Mouse (Mus musculus) lung, postnatal 14 days (tissue): ENCODE data around the gene Asgr1.
A peak's percentile ranks its signal among the peaks of the same experiment; 100 is the strongest.
"Not testable (repeated sequence)": the region's sequence is repeated elsewhere in the genome, so short reads cannot be mapped to it uniquely, and the experiment has no call there.

Experiments used
- DNase-seq: peaks from one replicate; pipeline ENCODE4 v3.0.0; 2021

Gene Asgr1

DNA sequence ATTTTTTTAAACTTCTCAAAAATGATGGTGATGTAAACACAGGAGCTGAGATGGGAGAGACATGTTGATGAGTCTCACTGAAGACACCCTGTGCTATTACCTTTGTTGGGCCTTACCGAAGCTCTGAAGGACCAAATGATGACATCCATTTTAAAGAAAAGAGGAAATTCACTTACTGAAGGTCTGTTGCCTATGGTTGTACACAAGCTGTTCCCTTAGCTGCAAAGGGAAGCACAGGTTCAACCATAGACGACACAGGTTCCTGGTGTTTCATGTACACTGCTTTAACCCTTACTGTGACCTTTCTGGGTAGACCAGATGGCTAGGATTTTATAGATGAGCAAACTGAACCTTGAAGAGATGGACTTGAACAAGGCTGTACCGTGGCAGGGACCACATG lies 16.7 kb downstream of the Asgr1 start:
- not testable (repeated sequence) for DNase-seq

DNA sequence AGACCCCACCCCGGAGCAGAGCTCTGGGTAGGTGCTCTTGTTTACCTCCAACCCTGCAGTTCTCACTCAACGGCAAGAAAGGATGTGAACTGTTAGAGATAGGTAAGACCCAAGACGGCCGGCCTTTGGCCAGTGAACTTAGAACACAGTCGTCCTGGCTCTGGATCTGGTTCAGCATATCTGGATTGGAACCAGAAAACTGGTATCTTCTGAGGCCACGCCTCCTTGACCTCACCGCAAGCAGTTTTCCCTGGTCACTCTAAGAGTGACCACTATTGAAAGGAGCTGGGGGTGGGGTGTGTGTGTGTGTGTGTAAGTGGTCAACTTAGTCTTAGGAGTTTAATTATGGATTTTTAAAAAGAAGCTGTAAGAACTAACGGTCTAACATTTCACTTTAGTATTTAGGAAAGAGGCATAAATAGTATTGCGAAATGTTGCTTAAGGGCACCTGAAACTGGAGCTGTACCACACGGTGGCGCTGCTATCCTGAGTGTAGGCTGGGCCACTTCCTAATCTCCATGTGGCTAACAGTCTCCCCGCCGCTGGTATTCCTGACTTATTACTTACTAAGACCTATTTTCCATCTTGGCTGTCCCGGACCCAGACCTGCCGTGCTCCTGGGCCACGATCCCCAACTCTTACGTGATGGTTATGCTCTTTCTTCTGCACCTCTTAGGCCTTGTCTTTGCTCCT lies 20.6 kb downstream of the Asgr1 start:
- DNase-seq, result peak; percentile 88

DNA sequence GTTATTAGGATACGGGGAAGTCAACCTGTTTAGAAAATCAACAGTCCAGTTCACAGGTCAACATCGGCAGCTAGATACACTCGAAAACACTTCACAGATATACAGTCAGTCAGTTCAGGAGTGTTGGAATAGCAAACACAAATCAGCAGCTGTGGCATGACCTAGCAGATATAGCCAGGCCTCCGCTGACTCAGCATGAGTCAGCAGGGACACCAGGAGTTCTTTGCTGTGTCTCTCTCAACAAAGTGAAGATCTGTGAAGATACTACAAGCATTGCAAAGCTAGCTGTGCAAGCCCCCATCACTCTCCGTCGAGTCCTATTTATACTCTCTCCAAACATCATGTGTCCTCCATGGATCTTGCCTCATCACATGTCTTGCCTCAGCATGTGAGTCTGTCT lies 21.7 kb downstream of the Asgr1 start:
- no peak for DNase-seq

DNA sequence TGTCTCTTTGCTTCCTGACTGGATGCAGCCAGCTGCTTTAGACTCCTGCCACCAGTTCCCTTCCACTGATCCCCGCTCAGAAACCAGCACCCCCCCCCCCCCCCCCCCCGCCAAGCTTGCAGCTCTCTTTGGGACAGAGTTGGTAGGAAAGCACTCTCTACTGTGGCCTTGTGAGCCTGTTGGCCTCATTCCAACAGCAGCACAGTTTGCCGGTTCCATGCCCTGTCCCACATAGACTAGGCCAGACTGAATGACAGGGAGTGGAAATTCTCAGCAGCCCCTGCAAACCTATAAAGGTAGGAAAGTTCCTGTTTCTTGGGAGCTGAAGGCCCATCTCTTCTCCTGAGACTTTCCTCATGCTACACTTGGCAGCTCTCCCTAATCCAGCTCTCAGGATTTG lies 23.6 kb downstream of the Asgr1 start:
- DNase-seq, result no peak

DNA sequence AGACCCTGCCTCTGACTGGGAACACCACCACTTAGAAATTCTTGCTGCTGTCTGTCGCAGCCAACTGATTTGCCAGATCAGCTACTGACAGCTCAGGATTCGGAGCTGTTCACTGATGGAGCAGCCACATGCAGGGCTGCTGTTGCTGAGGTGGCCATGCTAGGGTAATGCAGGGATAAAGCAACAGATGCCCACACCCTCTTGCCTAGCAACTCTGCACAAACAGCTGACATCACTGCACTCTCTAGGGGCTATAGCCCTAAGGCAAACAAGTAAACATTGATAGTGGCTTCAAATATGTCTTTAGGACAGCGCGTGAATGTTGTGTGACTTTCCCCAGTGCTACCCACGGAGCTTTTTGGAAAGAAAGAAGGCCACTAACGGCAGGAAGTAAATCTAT lies 25.3 kb downstream of the Asgr1 start:
- DNase-seq, result no peak

DNA sequence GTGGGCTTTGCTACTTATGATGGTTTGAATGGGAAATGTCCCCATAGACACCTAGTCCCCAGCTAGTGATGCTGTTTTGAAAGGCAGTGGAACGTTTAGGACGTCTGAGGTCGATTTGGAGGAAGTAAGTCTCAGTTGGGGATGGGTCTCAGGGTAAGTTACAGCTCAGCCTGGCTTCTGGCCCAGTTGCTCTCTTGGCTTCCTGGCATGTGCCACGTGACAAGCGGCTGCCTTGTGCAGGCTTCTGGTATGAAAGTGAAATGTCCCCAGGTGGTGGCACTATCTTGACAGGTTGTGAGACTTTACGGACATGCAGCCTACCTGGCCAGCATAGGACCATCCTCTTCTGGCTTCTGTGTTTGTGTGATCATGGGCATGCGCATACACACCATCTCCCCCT lies 26.0 kb downstream of the Asgr1 start:
- DNase-seq, result peak; percentile 28

DNA sequence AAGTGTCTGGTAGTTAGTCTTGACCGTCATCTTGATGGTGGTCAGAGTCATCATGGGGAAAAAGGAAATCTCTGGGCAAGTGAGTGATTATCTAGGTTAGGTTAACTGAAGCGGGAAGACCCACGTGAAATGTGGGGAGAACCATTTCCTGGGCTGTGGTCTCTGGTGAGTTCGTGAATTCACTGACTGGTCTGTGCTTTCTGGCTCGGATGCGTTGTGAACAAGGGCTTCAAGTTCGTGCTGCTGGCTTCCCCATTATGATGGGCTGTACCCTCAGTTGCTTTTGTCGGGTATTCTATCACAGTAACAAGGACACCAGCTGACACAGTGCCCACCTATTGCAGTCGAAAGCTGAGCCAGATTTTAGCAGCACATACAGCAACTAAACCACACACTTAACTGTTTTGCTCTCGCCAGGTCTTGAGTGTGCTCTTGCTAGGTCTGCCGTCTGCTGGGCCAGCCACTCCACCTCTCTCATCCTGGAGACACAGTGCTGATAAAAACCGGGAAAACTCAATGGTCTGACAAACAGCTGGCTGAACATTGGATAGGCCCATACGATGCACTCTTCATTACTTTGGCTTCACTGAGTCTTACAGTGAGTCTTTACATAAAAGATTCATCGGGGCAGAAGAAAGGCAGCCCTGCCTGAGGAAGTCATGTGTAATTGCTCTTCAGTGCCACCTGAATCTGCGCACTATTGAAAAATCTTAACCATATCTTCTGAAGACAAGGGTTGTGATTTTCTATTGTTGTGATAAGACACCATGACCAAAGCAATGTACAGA lies 27.1 kb downstream of the Asgr1 start:
- DNase-seq, result no peak

DNA sequence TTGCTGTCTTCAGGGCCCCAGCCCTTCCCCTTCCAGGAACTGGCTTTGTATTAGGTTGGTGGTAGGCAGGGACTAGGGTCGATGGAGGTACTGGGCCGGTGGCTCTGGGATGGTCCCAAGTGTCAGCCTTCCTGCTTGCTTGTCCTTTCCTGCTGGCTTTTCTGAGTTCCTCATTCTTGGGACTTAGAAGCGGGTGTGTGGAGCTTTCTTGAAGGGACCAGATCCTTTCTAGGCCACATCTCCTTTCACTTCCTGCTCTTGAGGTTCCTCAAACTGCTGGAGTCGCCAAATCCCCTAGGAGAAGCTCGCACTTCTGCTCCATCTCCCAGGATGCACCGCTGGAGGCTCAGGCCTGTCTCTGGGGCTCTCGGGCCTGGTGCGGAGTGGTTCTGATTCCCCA lies 30.7 kb downstream of the Asgr1 start:
- no peak for DNase-seq

DNA sequence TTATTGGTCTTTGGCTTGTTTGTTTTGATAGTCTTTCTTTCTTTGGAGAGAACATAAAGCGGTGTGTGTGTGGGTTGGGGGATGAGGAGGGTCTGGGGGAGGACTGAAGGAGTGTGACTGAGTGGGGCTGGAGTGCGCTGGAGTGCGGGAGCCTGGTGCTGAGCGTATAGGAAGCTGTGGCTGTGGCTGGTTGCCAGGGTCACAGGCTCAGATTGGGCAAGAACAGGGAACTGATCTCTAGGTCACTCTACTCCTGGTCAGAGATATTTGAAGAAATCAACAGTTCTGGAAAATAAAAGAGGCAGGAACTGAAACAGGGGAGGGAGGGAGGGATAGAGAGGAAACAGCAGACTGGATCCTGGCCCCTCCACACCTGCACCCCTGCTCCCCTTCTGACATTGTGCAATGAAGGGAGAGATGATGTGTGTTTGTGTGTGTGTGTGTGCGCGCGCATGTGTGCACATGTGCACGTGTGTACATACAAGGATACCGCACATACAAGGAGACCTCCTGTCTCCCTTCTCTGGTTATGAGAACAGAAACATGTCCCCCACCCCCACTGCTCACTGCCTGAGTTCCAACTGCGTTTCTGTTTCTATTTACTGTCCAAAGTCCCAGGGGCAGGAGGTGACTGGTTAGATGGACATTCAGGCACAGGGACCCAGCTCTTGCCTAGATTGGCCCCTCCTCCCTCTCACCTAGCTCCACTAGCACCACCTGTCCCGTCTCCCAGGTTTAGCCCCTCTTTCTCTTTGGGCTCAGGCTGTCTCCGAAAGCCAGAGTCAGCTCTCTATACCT lies 38.3 kb downstream of the Asgr1 start, which contains the start of gene Asgr2:
Gene Asgr2, plus strand, starts transcription at position 659 of the 798 bp plus-strand sequence.
- peak; percentile 39 for DNase-seq

DNA sequence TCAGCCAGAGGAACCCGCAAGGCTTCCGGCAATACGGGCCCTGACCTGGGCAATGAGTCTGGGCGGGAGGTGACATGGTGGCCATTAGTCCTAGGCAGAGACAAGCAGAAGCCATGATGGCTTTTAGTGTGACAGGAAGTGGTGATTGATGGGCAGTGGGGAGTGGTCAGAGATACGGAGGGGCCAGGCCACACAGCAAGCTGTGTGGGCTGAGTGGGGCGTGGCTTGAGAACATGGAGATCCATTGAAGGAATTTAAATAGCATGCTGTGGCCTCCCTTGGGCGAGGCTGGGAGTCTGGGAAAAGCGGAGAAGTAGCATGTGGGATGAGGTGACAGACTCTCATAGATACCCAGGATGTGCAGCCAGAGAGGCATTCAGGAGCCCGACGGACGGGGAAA lies 43.5 kb downstream of the Asgr1 start:
- no peak for DNase-seq

DNA sequence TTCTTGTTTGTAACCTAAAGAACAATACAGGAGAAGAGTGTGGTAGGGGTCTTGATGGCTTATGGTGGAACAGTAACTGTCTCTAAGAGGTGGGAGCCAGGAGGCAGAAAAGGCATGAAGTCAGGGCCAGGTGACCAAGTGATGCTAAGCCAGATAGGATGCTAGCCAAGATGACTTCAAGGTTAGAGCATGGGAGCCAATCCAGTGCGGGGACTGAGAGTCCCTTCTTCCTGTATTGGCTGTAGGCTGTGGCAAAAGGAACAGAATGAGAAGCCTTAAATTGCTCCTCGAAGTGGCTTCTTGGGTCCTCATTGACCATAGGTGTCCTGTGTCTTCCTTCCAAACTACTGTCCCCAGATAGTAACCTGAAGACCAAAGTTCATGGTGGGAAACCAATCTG lies 45.2 kb downstream of the Asgr1 start:
- DNase-seq, result no peak

DNA sequence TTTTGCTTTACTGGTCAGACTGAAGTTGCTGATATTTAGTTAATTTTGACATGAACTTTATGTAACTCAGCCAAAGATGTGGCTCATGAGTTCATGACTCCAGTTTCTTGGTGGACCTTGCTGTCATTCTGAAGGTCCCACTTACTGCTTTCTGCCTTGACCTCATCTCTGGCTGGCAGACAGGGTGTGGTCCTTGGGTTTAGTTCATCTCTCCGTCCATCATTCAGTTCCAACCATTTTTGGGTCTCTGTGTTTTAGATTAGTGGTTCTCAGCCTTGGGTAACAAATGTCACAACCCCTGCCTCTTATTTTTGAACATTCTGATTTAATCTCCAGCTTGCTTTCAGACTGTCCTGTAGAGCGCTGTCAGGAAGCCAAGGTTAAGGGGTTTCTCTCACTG lies 45.9 kb downstream of the Asgr1 start:
- DNase-seq, result no peak

DNA sequence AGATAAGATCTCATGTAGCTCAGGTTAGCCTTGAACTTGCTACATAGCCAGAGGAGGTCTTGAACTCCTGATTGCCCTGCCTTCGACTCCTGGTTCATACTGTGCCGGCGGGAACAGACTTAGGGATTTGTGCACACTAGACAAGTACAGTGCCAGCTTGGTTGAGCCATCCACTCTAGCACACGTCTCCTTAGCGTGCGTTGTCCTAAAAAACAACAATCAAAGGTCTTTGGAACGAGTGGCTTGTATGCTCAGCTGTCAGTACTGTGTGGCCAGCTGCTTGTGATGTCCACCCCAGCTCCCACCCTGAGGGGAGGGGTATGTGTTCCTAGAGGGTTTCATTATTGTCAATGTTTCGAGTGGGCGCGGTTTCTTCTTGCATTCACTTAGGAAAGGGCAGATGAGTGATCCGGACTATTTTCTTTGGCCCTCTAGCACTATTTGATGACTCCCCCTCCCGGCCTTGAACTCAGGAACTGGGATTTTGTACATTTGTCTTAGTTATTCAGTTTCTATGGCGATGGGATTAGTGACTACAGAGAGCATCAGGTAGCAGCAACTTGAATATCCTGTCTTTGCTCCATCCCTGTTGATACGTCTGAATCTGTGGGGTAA lies 49.9 kb downstream of the Asgr1 start:
- no peak for DNase-seq

DNA sequence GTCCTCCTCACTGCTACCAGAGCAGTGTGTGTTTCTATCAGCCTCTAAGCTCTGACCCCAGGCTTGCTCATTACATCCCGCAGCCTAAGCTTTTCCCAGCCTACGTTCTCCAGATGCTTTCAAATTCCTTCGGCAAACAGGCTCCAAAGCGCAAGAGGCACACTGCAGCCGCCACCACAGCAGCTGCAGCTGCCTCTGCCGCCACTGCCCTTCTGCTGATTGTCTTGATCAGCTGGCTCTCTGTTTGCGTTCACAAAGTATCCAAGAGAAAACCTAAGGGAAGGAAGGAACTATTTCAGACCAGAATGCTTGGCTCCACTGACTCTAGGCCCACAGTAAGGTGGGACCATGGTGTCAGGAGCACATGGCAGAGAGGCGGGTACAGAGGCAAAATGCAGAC lies 53.2 kb downstream of the Asgr1 start:
- no peak for DNase-seq
